Mouse (Mus musculus): ENCODE results near the gene Exoc3l2.

Exoc3l2 gene

GRCm38 (mm10) chr7:19462884-19463381 is at the start of gene Exoc3l2:
TSS of gene Exoc3l2 (plus strand) at chr7:19463331.
- no peak for DNase-seq

- DNase-seq, result no peak
Observed at GRCm38 (mm10) chr7:19413525-19413924, 49.6 kb upstream of the Exoc3l2 start.

- no peak for DNase-seq
Observed at GRCm38 (mm10) chr7:19416590-19416989, 46.5 kb upstream of the Exoc3l2 start.

GRCm38 (mm10) chr7:19420121-19420520 is 43.0 kb upstream of the Exoc3l2 start:
- no peak for DNase-seq

- DNase-seq, result peak; percentile 86
Observed at GRCm38 (mm10) chr7:19420821-19421636, 42.1 kb upstream of the Exoc3l2 start.

GRCm38 (mm10) chr7:19423083-19423482 is 40.0 kb upstream of the Exoc3l2 start:
- DNase-seq, result no peak

- no peak for DNase-seq
Observed at GRCm38 (mm10) chr7:19424051-19424450, 39.1 kb upstream of the Exoc3l2 start.

GRCm38 (mm10) chr7:19426349-19426748 is 36.8 kb upstream of the Exoc3l2 start:
- no peak for DNase-seq

GRCm38 (mm10) chr7:19426888-19427287 is 36.2 kb upstream of the Exoc3l2 start:
- no peak for DNase-seq

GRCm38 (mm10) chr7:19427999-19428650 is 35.0 kb upstream of the Exoc3l2 start:
- no peak for DNase-seq

- DNase-seq, result no peak
Observed at GRCm38 (mm10) chr7:19429726-19430125, 33.4 kb upstream of the Exoc3l2 start.

GRCm38 (mm10) chr7:19430402-19430801 is 32.7 kb upstream of the Exoc3l2 start:
- DNase-seq, result no peak

- no peak for DNase-seq
Observed at GRCm38 (mm10) chr7:19432475-19432874, 30.7 kb upstream of the Exoc3l2 start.

GRCm38 (mm10) chr7:19436276-19436675 is 26.9 kb upstream of the Exoc3l2 start:
- no peak for DNase-seq

- DNase-seq, result no peak
Observed at GRCm38 (mm10) chr7:19437048-19437447, 26.1 kb upstream of the Exoc3l2 start.

- no peak for DNase-seq
Observed at GRCm38 (mm10) chr7:19441448-19442091, 21.6 kb upstream of the Exoc3l2 start.

GRCm38 (mm10) chr7:19443344-19443743 is 19.8 kb upstream of the Exoc3l2 start:
- DNase-seq, result peak; percentile 89

GRCm38 (mm10) chr7:19444801-19445200 is 18.3 kb upstream of the Exoc3l2 start:
- DNase-seq, result no peak

GRCm38 (mm10) chr7:19447689-19448088 is 15.4 kb upstream of the Exoc3l2 start:
- no peak for DNase-seq

- no peak for DNase-seq
Observed at GRCm38 (mm10) chr7:19449165-19449564, 14.0 kb upstream of the Exoc3l2 start.

- no peak for DNase-seq
Observed at GRCm38 (mm10) chr7:19455186-19455585, 7.9 kb upstream of the Exoc3l2 start.

GRCm38 (mm10) chr7:19455819-19456495 is 7.2 kb upstream of the Exoc3l2 start:
- DNase-seq, result no peak

GRCm38 (mm10) chr7:19456628-19457027 is 6.5 kb upstream of the Exoc3l2 start:
- no peak for DNase-seq

Measured in right cerebral cortex, postnatal 14 days (tissue).